Mouse (Mus musculus) WW6 (cell line): Measurements from ENCODE around the gene Schip1.

ENCODE experiments used
- DNase-seq: peaks from one replicate; pipeline ENCODE4 v3.0.0-alpha.2; 2013; ENCODE audit warnings: low read depth, low spot score

The Schip1 gene

DNA sequence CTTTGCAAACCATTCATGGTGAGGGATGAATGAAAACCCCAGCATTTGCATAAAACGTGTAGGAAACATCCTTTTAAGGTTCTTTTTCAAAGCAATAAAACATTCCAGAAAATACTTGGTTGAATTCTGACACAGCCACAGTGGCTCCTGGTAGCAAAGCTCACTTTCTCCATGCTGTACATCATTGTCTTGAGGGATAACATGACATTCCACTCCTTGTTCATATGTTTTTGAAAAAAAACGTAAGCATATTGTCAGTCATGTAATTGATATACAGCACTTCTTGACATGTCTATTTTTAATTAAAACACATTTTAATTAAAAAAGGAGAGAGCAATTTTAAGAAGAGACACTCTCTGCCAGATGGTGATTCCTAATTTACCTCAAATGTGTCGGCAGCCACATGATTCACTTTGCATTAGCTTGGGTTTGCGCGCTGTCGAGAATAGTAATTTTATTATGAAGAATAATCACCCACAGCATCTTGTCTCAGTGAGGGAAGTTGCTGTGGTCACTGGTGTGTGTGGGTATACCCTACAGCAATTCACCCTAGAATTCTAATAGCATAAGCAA is 61.8 kb downstream of the Schip1 start:
- DNase-seq = no peak

DNA sequence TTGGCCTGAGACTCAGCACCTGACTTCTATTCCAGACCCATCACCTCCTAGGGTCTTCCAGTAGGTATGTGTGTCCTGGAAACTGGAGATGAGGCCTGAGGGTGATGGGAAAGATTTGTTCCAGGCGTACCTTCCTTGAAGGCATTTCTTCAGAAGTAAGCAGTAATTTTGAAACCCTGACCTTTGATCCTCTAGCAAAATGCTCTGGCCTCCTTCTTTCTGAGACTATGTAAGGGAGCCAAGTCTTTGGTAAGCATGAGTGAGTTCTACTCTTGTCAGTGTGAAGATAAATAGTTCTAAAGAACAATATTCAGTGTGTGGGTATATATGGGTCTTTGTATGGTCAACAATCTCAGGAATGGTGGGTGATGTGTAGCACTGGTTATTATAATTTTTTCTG is 65.8 kb downstream of the Schip1 start:
- no peak for DNase-seq

DNA sequence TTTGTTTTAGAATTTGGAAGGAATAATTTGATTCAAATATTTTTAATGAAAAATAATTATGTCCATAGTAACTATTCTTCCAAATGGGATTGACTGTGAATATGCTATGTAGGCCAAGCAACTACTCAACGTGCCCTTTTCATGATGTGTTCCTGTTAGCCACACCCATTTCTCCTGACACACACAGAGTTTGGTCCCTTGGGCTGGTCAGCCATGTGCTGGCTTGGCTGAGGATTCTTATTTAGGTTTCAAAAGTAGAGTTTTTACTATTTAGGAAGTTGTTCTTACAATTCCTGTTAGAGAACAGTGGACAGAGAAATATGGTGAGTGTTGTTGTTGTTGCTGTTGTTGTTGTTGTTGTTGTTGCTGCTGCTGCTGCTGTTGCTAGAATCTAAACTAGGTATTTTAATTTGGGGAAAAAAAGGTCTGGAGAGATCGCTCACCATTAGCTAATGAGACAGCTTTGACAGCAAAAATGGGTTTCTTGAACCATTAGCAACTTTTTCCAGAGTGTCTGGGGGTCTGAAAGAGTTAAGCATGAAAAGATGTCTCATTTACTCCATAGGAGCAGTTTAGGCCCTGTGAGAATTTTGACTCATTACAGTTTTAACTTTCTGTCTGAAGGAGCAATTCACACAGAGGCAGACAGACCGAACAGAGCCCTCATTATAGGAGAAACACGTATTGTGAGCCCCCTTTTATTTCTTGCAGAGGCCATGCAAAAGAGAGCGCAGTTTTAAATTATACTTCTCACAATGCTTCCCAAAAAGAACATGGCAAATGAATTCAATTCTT is 74.4 kb downstream of the Schip1 start:
- no peak for DNase-seq

DNA sequence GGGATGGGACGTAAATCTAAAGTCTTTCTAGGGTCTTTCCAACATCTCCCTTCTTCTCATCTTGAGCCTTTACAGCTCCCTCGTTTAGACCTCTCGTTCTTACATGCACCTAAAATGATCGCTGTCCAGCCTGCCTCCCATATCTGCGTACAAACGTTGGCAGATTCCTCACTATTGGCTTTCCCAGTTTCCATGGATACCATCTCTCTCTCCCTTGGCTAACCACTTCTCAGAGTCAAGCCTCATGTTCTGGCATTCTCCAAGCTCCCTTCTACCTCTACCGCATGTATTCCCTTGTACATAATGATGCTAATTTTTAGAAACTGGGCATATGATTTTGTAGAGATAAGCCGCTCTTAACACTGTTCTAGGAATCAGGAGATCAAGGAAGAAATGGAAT is 86.1 kb downstream of the Schip1 start:
- DNase-seq = no peak

DNA sequence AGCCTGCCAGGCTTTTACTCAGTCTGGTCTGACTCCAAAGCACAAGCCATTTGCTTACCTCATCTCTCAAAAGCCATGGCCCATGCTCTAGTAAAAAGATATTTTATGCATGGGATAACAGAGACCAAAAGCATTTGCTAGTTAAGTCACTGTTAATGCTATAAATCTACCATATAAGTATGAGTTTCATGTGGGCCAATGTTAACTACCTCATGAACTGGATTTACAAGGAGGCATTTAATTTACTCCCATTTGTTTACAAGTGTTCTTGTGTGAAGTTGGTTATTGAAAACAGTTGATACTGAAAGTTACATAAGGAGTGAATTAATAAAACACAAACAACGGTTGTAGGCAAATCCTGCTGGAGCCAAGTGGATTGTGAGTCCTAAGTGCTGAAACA is 95.6 kb downstream of the Schip1 start:
- no peak for DNase-seq

DNA sequence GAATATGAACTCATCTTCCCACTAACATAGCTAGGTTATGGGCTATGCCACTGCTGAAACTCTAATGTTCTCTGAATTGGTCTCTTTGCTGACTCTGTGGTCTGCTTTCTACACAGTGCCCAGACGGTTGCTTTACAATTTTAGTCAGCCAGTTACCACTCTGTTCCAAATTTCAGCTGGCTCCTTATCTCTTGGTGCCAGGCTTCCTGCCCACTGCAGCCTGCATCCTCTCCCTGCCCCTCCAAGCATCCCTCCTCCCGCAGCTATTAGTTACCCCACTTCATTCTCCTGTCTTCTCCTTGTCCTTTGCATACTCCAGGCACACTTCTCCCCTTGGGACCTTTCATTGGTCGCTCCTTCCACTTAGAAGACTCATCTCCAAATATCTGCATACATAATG is 96.2 kb downstream of the Schip1 start:
- DNase-seq = no peak

DNA sequence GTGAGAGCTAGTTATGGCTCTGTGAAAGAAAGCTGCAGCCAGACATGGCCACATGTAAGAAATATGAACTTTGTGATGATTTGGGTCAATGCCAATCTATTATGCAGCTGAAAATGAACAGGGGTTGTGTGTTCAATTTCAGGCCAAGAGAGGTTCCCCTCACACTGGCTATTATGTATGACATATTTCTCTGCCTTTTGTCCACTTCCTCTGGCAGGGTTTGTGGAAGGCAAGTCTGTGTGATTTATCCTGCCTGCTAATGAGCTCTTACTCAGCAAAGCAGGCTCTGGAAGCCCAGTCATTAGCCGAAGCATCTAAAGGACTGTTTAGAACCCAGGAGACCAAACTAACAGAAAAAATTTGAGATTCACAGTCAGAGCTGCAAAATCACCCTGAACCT is 113.6 kb downstream of the Schip1 start:
- no peak for DNase-seq

DNA sequence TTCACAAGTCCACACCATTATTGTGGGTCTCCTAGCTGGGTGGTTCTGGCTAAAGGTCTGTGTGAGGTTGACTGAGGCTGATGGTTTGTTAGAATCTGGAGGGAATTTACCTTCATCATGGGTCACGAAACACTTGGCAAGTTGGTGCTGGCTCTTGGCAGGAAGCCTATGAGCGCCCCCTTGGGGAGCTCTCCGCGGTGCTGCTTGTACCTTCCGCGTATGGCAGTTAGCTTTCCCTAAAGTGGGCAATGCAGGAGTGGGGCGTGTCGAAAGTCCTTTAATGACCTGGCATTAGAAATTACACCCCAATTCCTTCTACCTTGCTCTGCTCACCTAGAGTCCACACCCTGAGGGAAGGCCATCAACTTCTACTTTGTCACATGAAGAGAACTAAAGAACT is 122.9 kb downstream of the Schip1 start:
- DNase-seq = no peak

DNA sequence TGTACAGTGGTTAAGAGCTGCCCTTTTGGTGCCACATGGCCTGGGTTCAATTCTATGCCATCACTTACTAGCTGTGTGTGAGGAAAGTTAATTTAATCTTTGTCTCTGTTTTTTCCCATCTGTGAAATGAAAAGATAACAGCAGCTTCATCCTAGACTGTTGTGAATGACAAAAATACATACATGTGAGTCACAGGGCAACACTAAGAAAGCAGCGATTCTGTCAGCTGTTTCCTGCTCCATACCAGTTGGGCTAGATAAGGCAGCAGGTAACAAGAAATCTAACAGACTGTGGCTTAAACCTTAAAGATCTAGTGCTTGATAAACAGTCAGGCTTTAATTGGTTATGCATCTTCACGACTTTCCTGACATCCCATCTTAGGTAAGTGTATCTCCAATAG is 124.5 kb downstream of the Schip1 start:
- no peak for DNase-seq

DNA sequence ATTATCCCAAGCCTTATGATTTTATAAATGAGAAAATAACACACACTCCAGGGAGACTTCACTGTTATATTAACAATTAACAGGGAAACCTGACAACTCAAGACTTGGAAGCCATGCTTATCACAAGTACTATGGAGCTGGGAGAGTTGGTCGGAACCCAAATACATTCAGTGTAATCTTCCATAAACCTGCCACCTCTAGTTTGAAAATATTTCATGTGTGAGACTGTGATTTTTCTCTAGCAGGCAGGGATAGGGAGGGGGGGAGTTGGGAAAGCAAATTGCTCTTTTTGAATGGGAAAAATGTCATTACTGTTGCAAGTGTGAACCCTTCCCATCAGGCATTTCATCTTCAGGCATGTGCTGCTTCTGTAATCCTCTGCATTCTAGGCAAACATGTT is 132.3 kb downstream of the Schip1 start:
- DNase-seq = no peak

DNA sequence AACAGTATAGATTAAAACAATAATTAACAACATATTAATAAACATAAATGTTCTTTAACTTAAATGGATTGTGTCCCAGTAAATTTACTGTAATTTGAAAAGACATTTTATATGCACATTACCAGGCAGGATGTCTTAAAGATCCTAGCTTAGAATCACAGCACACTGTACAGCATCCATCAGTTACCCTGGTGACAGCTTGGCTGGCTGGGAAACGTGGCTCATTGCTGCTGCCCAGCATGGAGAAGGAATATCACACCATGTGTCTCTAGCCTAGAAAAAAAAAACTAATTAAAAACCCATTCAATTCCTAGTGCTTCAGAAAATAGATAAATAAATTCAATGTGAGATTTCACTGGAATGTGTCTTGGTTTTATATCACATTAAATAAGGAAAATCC is 136.6 kb downstream of the Schip1 start:
- no peak for DNase-seq

DNA sequence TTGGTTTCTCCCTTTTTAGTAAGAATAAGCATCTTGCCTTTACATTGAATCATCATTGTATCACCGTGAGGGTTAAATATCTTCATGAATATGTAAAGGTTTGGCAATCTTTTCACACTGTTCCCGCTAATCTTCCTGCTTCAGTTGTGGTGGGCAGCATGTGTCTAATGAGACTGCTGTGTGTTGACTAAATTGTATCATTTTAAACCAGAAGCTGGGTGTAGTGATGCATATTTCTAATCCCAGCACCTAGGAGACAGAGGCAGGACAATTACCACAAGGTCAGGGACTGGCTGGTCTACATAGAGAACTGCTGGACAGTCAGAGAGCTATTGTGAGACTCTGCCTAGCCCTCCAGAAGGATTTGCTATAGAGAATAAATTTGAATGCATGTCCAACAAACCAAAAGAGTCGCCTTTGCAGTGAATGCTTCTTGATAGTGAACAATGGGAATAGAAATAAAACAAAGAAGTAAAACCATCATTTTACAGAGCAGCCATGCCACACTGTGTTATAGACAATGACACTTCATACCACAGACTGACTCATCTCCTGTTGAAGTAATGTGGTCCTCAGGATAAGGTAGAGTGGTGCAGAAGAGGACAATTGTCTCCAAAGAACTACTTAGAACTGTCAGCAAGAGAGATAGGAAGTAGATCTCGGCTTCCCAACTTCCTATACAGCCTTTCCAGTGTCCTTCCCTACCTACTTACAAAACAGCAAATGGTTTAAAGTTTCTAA is 137.7 kb downstream of the Schip1 start:
- no peak for DNase-seq

DNA sequence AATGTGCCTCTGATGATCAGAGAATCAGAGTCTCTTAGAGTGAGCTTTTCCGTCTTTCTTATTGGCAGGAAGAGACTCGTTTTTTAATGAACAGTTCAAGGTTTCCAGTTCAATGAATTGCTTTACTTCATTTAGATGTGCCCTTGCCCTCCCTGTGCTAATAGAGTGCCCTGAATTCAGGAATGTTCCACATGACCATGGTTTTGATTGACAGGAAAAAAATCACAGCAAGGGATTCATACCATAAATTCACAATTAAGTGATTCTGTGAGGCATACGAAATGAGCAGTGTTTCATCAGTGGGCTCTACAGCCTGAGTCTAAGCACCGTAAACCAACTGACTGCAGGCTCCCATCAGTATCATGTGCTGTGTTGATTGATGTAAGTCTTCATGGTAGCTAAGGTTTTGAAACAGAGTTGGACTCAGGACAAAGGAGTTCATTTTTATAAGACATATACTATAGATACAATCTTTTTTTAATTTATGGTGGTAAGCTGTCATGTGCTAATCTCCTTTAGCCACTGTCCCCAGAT is 139.4 kb downstream of the Schip1 start:
- DNase-seq = no peak

DNA sequence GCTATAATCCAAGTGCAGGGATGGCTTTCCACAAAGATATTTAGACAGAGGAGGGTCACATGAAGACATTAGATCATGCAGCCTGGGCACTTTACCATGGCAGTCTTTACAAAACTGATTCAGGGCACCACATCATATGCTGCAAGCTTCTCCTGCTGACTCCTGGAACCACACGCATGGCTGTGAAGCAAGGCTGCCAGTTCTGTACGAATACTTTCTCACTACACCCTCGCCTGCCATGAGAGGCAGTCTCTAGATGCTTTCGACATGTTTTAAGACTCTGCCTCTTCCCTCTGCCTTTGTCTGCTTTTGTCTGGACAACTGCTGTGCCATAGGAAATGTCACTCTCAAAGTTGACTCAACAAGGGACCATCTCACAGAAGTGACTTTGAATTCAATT is 145.8 kb downstream of the Schip1 start:
- no peak for DNase-seq

DNA sequence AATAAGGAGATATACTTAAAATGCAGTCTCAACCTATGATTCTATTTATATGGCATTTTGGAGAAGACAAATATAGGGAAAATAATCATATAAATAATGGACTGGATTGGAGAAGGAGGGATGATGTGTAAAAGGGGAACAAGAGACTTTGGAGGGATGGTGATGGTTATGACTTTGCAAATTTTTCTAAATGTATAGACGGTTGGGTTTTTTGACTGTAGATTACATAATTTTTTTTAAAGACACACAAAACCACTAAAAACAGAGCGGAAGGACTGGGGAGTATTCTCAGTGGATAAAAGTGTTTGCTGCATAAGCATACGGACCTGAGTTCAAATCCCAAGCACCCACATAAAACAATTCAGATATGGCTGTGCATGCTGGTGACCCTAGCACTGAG is 156.8 kb downstream of the Schip1 start:
- DNase-seq = no peak

DNA sequence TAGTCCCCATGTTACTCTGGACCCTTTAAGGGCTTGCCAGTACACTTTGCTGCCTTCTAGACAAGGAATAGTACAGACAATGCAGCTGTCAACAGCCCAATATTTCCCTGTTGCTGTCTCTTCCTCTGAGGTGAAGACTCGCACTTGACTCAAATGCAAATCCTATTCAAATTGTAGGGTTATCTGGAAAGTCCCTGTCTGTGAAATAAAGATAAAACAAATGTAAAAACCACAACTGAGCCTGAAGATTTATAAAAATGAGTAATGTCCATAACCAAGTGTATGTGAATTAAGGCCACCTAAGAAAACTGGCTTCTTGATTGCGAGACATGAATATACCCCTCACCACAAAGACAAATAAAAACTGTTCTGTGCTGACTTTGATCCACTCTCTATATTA is 175.3 kb downstream of the Schip1 start:
- DNase-seq = no peak

DNA sequence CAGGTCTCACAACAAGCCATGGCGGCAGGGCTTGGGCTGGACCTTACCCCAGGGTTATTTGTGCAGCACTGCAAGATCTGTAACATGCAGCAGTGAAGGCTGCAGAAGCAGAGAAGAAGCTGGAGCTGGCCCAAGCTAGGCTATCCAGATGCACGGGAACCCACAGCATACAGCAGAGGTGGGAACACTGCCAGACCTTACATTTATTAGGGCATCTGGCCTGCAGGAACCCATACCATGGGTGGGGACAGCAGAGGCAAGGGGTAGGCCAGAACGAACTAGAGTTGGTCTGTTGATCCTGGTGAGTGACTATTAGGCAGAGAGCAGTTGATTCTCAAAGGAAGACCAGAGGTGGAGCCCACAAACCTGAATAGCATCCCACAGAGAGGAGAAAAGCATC is 178.6 kb downstream of the Schip1 start:
- DNase-seq = no peak

DNA sequence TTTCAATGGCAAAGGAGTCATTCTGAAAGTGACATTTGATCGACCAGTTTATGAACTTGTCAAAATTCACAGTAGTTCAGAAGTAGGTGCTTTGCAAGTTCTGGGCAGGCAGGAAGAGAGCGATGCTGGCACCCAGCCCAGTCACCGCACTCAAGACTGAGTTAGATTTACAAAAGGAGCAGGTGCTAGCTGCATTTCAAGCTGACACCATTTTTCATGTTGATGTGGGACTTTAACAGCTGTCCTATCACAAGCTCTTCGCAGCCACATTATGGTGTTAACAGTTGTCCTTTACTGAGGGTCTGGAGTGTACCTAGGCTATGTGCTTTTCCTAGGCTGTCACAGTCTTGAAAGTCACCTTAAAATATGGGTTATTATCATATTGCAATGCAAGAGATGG is 181.6 kb downstream of the Schip1 start:
- no peak for DNase-seq

DNA sequence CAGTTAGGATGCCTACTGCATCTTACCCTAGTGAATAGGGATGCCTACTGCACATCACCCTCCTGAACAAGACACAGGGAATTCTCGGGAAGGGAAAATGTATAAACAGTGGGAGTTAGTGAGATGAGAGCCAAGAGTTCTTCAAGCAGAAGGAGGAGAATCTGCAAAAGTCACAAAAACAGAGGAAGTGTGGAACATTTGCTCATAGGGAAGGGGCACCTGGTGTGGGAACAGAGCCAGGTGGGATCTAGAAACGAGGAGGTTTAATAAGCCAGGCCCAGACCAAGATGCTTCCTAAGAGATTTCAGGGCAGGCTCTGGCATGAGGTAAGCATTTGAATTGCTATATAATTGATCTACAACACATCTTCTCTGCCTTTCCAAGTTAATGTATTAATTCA is 186.0 kb downstream of the Schip1 start:
- no peak for DNase-seq

DNA sequence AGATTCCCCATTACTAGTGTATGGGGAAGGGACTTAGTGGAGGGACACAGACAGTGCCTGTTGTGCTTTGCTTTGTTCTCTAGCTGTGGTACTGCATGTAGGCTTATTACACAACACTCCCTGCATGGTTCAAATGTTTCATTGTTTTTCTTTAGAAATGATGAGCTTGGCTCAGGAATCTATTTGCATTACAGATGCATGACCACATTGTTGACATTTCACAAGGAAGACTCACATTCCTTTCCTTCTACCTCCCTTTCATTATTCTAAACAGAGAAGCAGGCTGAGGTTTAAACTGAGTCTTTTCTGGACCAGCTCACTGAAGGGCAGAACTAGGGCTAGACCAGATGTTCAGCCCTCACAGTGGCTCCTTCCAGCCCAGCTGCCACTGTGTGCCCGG is 187.7 kb downstream of the Schip1 start:
- DNase-seq = no peak

DNA sequence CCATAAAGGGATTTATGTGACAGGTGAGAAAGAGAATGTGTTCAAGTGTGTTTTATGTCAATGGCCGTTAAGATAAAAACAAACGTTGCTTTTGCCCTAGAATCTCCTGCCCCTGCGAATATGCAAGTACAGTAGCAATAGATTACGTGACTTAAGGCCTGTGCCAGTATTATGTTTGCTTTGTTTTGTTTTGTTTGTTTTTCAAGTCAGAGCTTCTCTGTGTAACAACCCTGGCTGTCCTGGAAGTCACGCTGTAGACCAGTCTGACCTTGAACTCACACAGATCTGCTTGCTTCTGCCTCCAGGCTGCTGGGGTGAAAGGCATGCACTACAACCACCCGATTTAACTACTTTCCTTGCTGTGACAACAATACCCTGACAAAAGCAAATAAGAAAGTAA is 197.7 kb downstream of the Schip1 start:
- no peak for DNase-seq

DNA sequence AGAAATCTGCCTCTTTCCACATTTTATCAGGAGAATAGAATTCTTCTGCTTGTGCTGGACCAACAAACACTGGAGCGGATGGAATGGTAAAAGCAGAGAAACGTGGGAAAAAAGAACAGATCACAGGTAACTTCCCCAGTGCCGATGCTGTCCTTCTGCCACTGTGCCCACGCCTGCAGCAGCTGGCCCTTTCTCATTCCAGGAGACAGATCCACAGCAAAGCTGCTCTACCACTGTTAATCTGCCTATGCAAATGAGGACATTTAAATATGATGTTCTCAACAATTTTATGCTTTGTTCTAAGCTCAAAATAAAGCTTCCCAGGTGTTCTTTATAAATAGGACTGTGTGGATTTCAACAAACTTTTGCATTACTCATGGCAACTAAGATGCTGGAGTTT is 203.3 kb downstream of the Schip1 start:
- DNase-seq = no peak

DNA sequence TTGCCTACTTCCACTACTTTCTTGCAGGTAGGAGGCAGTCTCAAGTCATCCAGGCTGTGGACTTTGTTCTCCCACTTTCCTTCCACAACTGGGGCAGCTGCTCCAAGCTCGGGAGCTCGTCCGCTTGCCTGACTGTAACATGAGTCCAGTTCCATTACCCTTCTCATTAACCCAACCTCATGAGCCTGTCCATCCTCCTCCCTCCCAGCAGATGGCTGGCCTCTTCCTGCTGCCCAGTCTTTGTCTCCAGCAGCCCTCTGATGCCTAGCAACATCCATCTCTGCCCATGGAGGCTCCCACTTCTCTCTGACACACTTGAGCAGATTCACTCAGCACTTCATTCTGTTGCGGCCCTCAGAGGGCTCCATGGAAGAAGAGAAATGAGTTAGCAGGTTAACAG is 204.6 kb downstream of the Schip1 start:
- no peak for DNase-seq
